ENCODE assay signal across 22 mouse cellular contexts in the genomic region with DNA sequence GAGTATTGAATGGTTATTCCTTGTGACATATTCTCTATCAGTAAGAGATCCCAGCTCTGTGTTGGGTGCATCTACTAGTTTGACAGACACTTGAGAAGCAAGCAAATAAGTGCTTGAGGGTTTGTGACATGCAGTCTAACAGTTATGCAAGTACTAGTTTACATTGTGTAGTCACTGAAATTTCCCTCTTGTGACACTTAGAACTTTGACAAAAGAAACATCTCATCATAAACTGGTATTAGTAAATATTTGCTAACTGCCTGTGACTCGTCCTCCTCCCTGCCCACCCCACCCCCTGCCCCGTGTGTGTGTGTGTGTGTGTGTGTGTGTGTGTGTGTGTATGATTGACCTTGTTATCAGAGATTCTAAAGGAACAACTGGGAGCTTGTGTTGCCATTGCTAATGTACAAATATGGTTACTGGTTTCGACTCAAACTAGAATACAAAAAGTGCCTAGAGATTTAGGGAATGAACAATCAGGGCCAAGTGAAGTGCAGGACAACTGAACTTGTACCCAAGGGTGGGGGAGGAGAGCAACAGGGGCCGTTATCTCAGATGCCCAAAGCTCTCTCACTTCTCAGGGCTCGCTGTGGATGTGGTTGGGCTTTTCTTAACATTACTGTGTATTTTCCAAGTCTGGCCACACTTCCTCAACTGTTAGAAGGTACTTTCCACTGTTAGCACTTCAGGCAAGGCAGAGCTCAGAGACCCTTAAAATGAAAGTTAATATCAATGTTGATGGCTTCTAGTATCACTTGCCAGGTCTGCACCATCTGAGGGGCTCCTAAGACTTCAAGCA. TPM values are rescaled to one million over a fixed set of nuclear protein-coding genes. Genes with fewer than 3 reads are reported as not detected.
DNase-seq lines count a peak whose midpoint lies in the region; ATAC-seq and TF ChIP-seq lines count a peak whose summit lies in the region.
"Had no signal": no experiment of that assay in that cellular context is flagged by ENCODE, and none has a peak within 500 bp of the region (broad histone marks: within the 10 kb centered on the region; RNA-seq: fewer than 3 reads in every experiment).

No protein-coding gene starts in this region.

- peak overlapping the region; percentile 57 for H3K9ac ChIP-seq in CH12.LX (ENCODE audit: insufficient read depth, low read depth)
- H3K9ac ChIP-seq in intestine, embryonic 16.5 days (ENCODE audit: low read depth, low read length), result no peak overlapping the region
- no peak overlapping the region for H3K9ac ChIP-seq in midbrain, embryonic 15.5 days
- H3K9ac ChIP-seq: embryonic facial prominence, embryonic 13.5 days; heart, embryonic 13.5 days; hindbrain, embryonic 12.5 days; midbrain, embryonic 13.5 days; stomach, embryonic 15.5 days had no signal

- H3K9me3 ChIP-seq in CH12.LX (replicated peaks; ENCODE audit: low read length), result no peaks in the 10 kb centered on the region
- no peaks in the 10 kb centered on the region for H3K9me3 ChIP-seq in megakaryocyte, embryonic 14.5 days
- H3K9me3 ChIP-seq in intestine, embryonic 16.5 days (ENCODE audit: control insufficient read depth, low read length), result no peaks in the 10 kb centered on the region
- H3K9me3 ChIP-seq in midbrain, embryonic 15.5 days, result no peaks in the 10 kb centered on the region
- H3K9me3 ChIP-seq: embryonic facial prominence, embryonic 13.5 days; heart, embryonic 13.5 days; hindbrain, embryonic 12.5 days; midbrain, embryonic 13.5 days; stomach, embryonic 15.5 days had no signal

- H3K4me1 ChIP-seq in CH12.LX (ENCODE audit: control insufficient read depth in 1 of 2, insufficient read depth in 2 of 2), result peaks cover 28 to 93% of the 10 kb centered on the region in 2 experiments
- H3K4me1 ChIP-seq in megakaryocyte, embryonic 14.5 days, result peaks cover 42% of the 10 kb centered on the region
- H3K4me1 ChIP-seq in intestine, embryonic 16.5 days (ENCODE audit: control insufficient read depth, insufficient read depth, low read length), result no peaks in the 10 kb centered on the region
- H3K4me1 ChIP-seq in midbrain, embryonic 15.5 days, result no peaks in the 10 kb centered on the region
- H3K4me1 ChIP-seq: embryonic facial prominence, embryonic 13.5 days; hindbrain, embryonic 12.5 days; midbrain, embryonic 13.5 days; stomach, embryonic 15.5 days had no signal

- no peak; the same call in 1 of the 2 replicates for TF ChIP-seq RAD21 in CH12.LX (IDR thresholded peaks at IDR 0.05; ENCODE audit: low read depth, low read length)

- no peaks in the 10 kb centered on the region for H3K27me3 ChIP-seq in CH12.LX (replicated peaks)
- peaks cover 6% of the 10 kb centered on the region for H3K27me3 ChIP-seq in megakaryocyte, embryonic 14.5 days (replicated peaks)
- H3K27me3 ChIP-seq in intestine, embryonic 16.5 days (replicated peaks; ENCODE audit: control insufficient read depth, insufficient read depth, low read length), result no peaks in the 10 kb centered on the region
- no peaks in the 10 kb centered on the region for H3K27me3 ChIP-seq in midbrain, embryonic 15.5 days (replicated peaks)
- H3K27me3 ChIP-seq: embryonic facial prominence, embryonic 13.5 days; heart, embryonic 13.5 days; hindbrain, embryonic 12.5 days; midbrain, embryonic 13.5 days; stomach, embryonic 15.5 days had no signal

- no peak for ATAC-seq in intestine, embryonic 16.5 days
- no peak for ATAC-seq in midbrain, embryonic 15.5 days (replicated peaks)
- ATAC-seq: midbrain, embryonic 13.5 days had no signal

- in situ Hi-C loops in CH12.LX (cut with MboI; ENCODE audit: low pct_ligation_motif_present, low pct_unique_long_range_greater_than_20kb, low sequenced_read_pairs), result no loop called here

- dilution Hi-C loops in CH12.LX (cut with MboI; ENCODE audit: extremely low pct_ligation_motif_present, extremely low pct_unique_long_range_greater_than_20kb, low sequenced_read_pairs), result no loop called here

- peaks cover 88% of the 10 kb centered on the region for H3K79me2 ChIP-seq in CH12.LX (replicated peaks; ENCODE audit: control insufficient read depth, extremely low read depth, insufficient read depth, poor library complexity, severe bottlenecking)

- H3K36me3 ChIP-seq in CH12.LX (replicated peaks in 1 of 2; ENCODE audit: control insufficient read depth in 1 of 2, insufficient read depth in 1 of 2, low read length in 1 of 2), result peaks cover 4 to 48% of the 10 kb centered on the region in 2 experiments
- no peaks in the 10 kb centered on the region for H3K36me3 ChIP-seq in megakaryocyte, embryonic 14.5 days (replicated peaks; ENCODE audit: low read length)
- H3K36me3 ChIP-seq in intestine, embryonic 16.5 days (ENCODE audit: control insufficient read depth, insufficient read depth, low read length), result no peaks in the 10 kb centered on the region
- no peaks in the 10 kb centered on the region for H3K36me3 ChIP-seq in midbrain, embryonic 15.5 days (replicated peaks)
- H3K36me3 ChIP-seq: embryonic facial prominence, embryonic 13.5 days; heart, embryonic 13.5 days; hindbrain, embryonic 12.5 days; midbrain, embryonic 13.5 days; stomach, embryonic 15.5 days had no signal

- H3K4me3 ChIP-seq in CH12.LX (replicated peaks in 1 of 3; ENCODE audit: low read depth in 2 of 3, low read length in 2 of 3, poor library complexity in 1 of 3), result peak overlapping the region in 2 of 3 experiments; percentile 7 to 28
- peak overlapping the region; percentile 79 for H3K4me3 ChIP-seq in megakaryocyte, embryonic 14.5 days (replicated peaks)
- H3K4me3 ChIP-seq in intestine, embryonic 16.5 days (ENCODE audit: low read length), result no peak overlapping the region
- no peak overlapping the region for H3K4me3 ChIP-seq in midbrain, embryonic 15.5 days
- H3K4me3 ChIP-seq: embryonic facial prominence, embryonic 13.5 days; heart, embryonic 13.5 days; hindbrain, embryonic 12.5 days; midbrain, embryonic 13.5 days; stomach, embryonic 15.5 days had no signal

- H3K4me2 ChIP-seq in CH12.LX (ENCODE audit: insufficient read depth, low read depth, poor library complexity, severe bottlenecking), result peak overlapping the region; percentile 82
- H3K4me2 ChIP-seq in intestine, embryonic 16.5 days (ENCODE audit: low read depth, low read length), result no peak overlapping the region
- H3K4me2 ChIP-seq in midbrain, embryonic 15.5 days, result no peak overlapping the region
- H3K4me2 ChIP-seq: embryonic facial prominence, embryonic 13.5 days; heart, embryonic 13.5 days; hindbrain, embryonic 12.5 days; midbrain, embryonic 13.5 days; stomach, embryonic 15.5 days had no signal

- TF ChIP-seq EP300 in CH12.LX (IDR thresholded peaks at IDR 0.05; ENCODE audit: low read length), result peak; percentile 92

- no peak for TF ChIP-seq CTCF in CH12.LX (conservative IDR thresholded peaks at IDR 0.05 in 1 of 2, IDR thresholded peaks at IDR 0.05 in 1 of 2; ENCODE audit: low read depth in 2 of 2, low read length in 2 of 2)

- WGBS in intestine, embryonic 16.5 days, result 47% methylated on average over 5 of the region's 5 CpGs
- 78% methylated on average over 5 of the region's 5 CpGs for WGBS in midbrain, embryonic 15.5 days

- DNase-seq in 416B (ENCODE audit: low read depth) (peak; percentile 66), CH12.LX (ENCODE audit: extremely low read depth) (peak; percentile 75), liver (peak; percentile 61), adipocyte (ENCODE audit: low spot score) (no peak)
- DNase-seq in right cerebral cortex, postnatal 10 days (ENCODE audit: low spot score in 2 of 2), result no peak
- DNase-seq: cerebellum, postnatal 10 days; kidney, adult 18-20 months; lung, adult 18-20 months; right cerebral cortex, adult 18-20 months; thymus, postnatal 25 days had no signal

- no peak; the same call in 1 of the 2 replicates for TF ChIP-seq POLR2A in CH12.LX (IDR thresholded peaks at IDR 0.05; ENCODE audit: low read depth, low read length)

- peak overlapping the region; percentile 98 for H3K27ac ChIP-seq in CH12.LX (ENCODE audit: insufficient read depth, low read depth)
- H3K27ac ChIP-seq in intestine, embryonic 16.5 days (ENCODE audit: low read length), result no peak overlapping the region
- H3K27ac ChIP-seq in midbrain, embryonic 15.5 days, result no peak overlapping the region
- H3K27ac ChIP-seq: embryonic facial prominence, embryonic 13.5 days; heart, embryonic 13.5 days; hindbrain, embryonic 12.5 days; midbrain, embryonic 13.5 days; stomach, embryonic 15.5 days had no signal

TF ChIP-seq in CH12.LX, 34 proteins besides CTCF, POLR2A, EP300 and RAD21 (continues in another document):
- peak; percentile 66 for TF ChIP-seq TCF12 (IDR thresholded peaks at IDR 0.05; ENCODE audit: low read depth, low read length)
- no peak for TF ChIP-seq MXI1 (IDR thresholded peaks at IDR 0.05; ENCODE audit: low read depth, low read length)
- TF ChIP-seq PAX5 (IDR thresholded peaks at IDR 0.05; ENCODE audit: low read length), result no peak
- peak; percentile 76; the same call in 1 of the 2 replicates for TF ChIP-seq RCOR1 (conservative IDR thresholded peaks at IDR 0.05; ENCODE audit: low read depth, low read length)
- no peak for TF ChIP-seq SIN3A (IDR thresholded peaks at IDR 0.05; ENCODE audit: low read length)
- 0 out of 2 replicates have a peak, but pooled peaks have one; percentile 44 for TF ChIP-seq MAFK (IDR thresholded peaks at IDR 0.05; ENCODE audit: insufficient replicate concordance, low read length)
- peak; percentile 91 for TF ChIP-seq CHD2 (IDR thresholded peaks at IDR 0.05; ENCODE audit: low read length)

RNA-seq across cellular contexts. Expression of a gene that starts 55.1 kb away (rescaled TPM):
- total RNA-seq in CH12.LX (2012; rRNA removed), result 258 and 289 TPM in 2 replicates
- 373 and 384 TPM in 2 replicates for total RNA-seq in CH12.LX (2014; rRNA removed)
- 777 and 805 TPM in 2 replicates for polyA plus RNA-seq in CH12.LX (2012; ENCODE audit: insufficient read length, low read depth)
- 0.66 and 7.1 TPM in 2 replicates for polyA plus RNA-seq in megakaryocyte, embryonic 14.5 days (2012; ENCODE audit: insufficient read depth, low replicate concordance)
- polyA plus RNA-seq in intestine, embryonic 16.5 days (2015; fragmentation: Nextera tagmentation; extraction: Ambion mirVana), result 105 and 133 TPM in 2 replicates
- 12.0 and 12.9 TPM in 2 replicates for polyA plus RNA-seq in midbrain, embryonic 15.5 days (2015; fragmentation: Nextera tagmentation; extraction: Ambion mirVana)

RNA-seq across cellular contexts. Expression of a gene that starts 55.3 kb away (rescaled TPM):
- not detected in 2 replicates for total RNA-seq in CH12.LX (2012; rRNA removed)
- total RNA-seq in CH12.LX (2014; rRNA removed), result 0.15 TPM in 1 of 2 replicates, not detected in the other
- not detected in 2 replicates for polyA plus RNA-seq in CH12.LX (2012; ENCODE audit: insufficient read length, low read depth)
- not detected in 2 replicates for polyA plus RNA-seq in megakaryocyte, embryonic 14.5 days (2012; ENCODE audit: insufficient read depth, low replicate concordance)
- 0.05 and 0.07 TPM in 2 replicates for polyA plus RNA-seq in intestine, embryonic 16.5 days (2015; fragmentation: Nextera tagmentation; extraction: Ambion mirVana)
- polyA plus RNA-seq in midbrain, embryonic 15.5 days (2015; fragmentation: Nextera tagmentation; extraction: Ambion mirVana), result 0.06 TPM in 2 replicates
- total RNA-seq: layer of hippocampus, adult 18-20 months; left cerebral cortex, postnatal 10 days had no signal
- polyA plus RNA-seq: embryonic facial prominence, embryonic 13.5 days; neural tube, embryonic 14.5 days; stomach, embryonic 15.5 days had no signal

RNA-seq across cellular contexts. Expression of a gene that starts 56.1 kb away (rescaled TPM):
- total RNA-seq in CH12.LX (2012; rRNA removed) (not detected in 2 replicates), CH12.LX (2014; rRNA removed) (not detected in 2 replicates)
- polyA plus RNA-seq in CH12.LX (2012; ENCODE audit: insufficient read length, low read depth), result not detected in 2 replicates
- not detected in 2 replicates for polyA plus RNA-seq in megakaryocyte, embryonic 14.5 days (2012; ENCODE audit: insufficient read depth, low replicate concordance)
- 4.7 and 6.8 TPM in 2 replicates for polyA plus RNA-seq in intestine, embryonic 16.5 days (2015; fragmentation: Nextera tagmentation; extraction: Ambion mirVana)
- polyA plus RNA-seq in midbrain, embryonic 15.5 days (2015; fragmentation: Nextera tagmentation; extraction: Ambion mirVana), result 0.11 TPM in 1 of 2 replicates, not detected in the other
- total RNA-seq: layer of hippocampus, adult 18-20 months; left cerebral cortex, postnatal 10 days had no signal
- polyA plus RNA-seq: embryonic facial prominence, embryonic 13.5 days; forebrain, embryonic 11.5 days; hindbrain, embryonic 12.5 days had no signal

Comparison
In these comparisons a context has a peak if more than half of its experiments do, and no peak if none do; other contexts are left out.
1. DNase-seq: peak in 416B (single experiment), CH12.LX (single experiment) and liver (single experiment); none in right cerebral cortex, postnatal 10 days (0 of 2) and adipocyte (single experiment).
2. H3K4me3 ChIP-seq: peak in CH12.LX (2 of 3) and megakaryocyte, embryonic 14.5 days (single experiment); none in intestine, embryonic 16.5 days (single experiment) and midbrain, embryonic 15.5 days (single experiment).